Mouse (Mus musculus): ENCODE measurements around the gene Slco4a1. TPM values are rescaled to one million over a fixed set of nuclear protein-coding genes. Genes with fewer than 3 reads are reported as not detected.

Slco4a1 gene
- total RNA-seq, 2 experiments from 2014 or later, result 0.08 TPM; not detected in 1

DNA sequence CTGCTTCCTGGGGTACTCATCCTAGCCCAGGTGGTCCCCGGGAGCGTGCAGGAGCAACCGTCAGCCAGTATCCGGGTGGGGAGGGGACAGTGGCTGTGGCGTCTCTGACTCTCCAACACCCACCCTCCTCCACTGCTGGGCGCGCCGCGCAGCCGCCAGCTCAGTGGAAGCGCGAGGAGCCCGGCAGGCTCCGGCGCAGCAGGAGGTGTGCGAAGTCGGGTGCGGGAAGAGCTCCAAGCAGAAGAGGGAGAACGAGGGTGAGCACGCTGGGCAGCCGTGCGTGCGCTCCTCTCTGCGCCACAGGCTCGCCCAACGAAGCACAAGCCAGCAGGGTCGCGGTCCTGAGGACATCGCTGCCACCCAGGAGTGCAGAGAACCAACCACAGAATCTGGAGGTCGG is 43.7 kb downstream of the Slco4a1 start, which contains the start of gene Ntsr1:
Ntsr1 (plus strand) TSS at position 236 of the 400 bp plus-strand sequence.
- intact Hi-C loops (cut with DNase I), result no loop called here
- DNase-seq, result no peak

DNA sequence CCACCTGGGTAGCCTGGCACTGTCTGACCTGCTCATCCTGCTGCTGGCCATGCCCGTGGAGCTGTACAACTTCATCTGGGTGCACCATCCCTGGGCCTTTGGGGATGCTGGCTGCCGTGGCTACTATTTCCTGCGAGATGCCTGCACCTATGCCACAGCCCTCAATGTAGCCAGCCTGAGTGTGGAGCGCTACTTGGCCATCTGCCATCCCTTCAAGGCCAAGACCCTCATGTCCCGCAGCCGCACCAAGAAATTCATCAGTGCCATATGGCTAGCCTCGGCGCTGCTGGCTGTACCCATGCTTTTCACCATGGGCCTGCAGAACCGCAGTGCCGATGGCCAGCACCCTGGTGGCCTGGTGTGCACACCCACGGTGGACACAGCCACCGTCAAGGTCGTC is 44.7 kb downstream of the Slco4a1 start:
- intact Hi-C loops (cut with DNase I), result no loop called here
- no peak for DNase-seq

DNA sequence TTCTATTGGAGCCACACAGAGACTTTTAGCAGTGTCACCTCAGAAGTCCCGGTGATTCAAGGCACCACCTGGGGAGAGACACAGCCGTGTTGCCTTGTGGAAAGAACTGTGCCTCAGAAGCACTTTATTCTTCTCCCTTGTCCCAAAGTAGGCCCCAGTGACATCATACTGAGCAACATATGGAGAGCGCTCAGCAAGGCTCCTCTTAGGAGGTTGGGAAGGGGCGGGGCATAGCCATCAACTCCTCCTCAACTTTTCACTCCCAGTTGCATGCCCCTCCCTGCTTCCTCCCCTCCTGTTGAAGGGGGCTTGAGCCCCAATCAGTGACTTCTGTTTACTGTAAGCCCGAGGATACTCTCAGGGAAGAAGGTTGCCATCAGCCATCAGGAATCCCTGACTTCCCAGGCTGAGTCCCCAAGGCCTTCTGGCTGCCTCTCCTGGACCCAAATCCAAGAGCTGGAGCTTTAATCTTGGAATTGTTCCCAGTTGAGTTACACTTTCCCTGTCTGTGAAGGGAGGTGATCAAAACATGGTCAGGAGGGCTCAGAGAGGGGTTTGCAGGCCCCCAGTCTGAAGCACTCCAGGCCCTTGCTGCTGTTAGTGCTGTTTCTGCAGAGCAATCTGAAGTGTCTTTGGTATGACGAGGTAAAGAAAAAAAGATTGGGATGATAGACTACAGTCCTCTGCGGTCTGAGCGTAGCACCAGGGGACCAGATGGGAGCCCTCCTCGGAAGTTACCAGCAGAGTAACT is 45.3 kb downstream of the Slco4a1 start:
- no peak for DNase-seq
- intact Hi-C loops (cut with DNase I), result no loop called here

DNA sequence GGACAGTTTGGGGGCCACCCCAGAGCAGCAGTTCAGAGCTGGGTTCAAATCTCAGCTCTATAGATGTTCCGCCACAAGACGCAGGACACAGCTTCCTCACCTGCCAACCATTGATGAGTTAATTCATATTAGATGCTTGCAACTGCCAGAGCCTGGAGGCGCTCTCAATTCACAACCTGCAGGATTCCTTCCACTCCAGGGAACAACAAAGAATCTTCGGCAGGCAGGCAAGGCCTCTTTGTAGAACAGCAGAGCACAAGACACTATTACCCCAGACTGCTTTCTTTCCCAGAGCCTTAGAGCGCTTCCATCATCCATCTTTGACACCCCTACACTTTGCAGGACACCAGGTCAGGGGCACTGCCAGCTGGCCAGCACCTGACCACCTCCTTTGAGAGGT is 50.2 kb downstream of the Slco4a1 start:
- DNase-seq, result no peak
- intact Hi-C loops (cut with DNase I), result no loop called here

DNA sequence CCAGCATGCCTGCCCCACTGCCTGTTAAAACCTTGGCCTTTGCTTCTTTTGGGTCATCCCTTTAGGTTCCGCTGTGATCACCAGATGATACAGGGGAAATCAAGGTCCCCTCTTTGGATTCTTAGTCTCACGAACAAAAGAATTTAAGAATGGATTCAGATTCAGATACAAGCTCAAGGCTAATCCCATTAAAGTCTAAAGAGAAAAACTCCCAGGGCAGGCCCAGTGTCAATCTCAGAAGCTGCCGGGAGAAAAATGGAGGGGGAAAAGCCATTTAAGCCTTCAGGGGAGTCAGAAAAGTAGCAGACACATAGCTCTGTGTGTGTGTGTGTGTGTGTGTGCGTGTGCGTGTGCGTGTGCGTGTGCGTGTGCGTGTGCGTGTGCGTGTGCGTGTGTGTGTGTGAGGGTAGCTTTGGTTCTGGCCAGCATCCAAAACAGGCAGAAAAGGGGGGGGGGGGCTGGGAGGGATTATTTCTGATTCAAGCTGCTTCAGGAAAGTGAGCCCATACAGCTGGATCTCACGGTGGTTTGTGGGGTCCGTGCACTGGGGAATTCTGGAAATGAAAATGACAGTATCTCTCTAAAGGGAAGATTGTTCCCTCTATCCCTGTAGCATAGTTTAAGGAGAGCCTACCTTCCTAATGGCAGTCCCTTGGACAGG is 52.5 kb downstream of the Slco4a1 start:
- DNase-seq, result no peak
- intact Hi-C loops (cut with DNase I), result no loop called here

DNA sequence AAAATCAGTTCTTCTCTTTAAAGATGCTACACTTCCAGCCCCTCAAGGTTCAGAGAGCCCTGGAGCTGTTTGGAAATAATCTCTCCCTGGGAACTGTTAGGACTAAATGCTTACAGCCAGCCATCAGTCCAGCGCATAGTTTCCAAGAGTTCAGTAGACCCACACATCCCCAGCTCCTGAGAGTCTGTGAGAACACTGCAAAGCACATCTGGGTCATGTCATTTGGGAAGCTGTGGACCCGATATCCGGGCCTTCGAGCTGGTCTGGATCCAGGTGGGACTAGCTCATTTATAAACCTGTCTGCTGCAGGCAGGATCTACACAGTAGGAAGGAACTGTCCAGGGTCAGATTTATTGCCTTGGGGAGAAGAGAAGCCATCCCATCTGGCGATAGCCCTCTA is 54.8 kb downstream of the Slco4a1 start:
- intact Hi-C loops (cut with DNase I), result no loop called here
- no peak for DNase-seq

DNA sequence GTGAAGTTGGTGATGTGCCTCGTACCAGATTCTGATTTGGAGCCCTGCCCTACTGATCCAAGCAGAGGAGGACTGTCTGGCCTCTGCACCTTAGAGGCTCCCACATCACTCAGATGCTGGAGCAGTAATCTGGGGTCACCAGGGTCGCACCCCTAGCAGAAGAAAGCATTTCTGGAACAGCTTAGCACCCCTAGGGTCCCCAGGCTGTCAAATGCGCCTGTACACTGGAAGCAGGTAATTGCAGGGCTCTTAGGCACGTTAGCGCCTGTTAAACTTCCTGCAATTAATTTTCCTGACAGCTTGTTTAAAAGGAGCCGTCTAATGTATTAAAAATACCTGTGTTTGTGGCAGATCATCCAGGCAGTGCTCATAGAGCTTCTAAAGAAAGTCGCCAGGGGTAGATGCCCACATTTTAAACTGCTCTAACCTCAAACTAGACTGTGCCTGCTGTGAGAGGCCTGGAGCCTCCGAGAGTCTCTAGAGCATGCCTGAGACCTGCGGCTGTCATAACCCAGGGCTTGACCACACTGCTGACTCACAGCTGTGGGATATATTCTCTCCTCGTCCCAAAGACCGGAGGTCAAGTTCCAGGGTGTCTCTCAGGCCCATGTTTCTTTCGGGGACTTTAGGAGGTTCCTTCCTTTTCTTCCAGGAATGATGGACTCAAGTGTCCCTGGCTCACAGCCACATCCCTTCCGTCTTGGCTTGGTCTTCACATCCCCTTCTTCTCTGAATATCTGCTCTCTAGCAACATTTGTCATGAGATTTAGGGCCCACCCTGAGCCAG is 56.0 kb downstream of the Slco4a1 start:
- intact Hi-C loops (cut with DNase I), result no loop called here
- no peak for DNase-seq

DNA sequence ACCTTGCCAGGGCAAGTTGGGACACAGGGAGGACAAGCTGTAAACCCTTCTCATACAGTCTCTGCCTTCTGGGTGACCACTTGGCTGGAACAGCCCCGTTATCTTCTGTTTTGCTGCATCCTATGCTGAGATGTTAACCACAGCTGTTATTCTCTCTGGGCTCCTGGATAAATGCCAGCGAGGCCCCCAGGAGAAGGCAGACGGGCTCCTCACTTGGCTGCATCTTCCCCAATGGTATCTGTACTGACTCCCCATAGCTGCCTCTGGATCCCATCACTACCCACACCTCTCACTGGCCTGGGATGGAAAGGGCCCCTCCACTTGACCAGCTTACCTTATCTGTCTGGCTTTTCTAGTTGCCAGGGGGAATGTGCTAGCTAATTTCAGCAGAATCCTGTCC is 57.0 kb downstream of the Slco4a1 start:
- intact Hi-C loops (cut with DNase I), result no loop called here
- no peak for DNase-seq

DNA sequence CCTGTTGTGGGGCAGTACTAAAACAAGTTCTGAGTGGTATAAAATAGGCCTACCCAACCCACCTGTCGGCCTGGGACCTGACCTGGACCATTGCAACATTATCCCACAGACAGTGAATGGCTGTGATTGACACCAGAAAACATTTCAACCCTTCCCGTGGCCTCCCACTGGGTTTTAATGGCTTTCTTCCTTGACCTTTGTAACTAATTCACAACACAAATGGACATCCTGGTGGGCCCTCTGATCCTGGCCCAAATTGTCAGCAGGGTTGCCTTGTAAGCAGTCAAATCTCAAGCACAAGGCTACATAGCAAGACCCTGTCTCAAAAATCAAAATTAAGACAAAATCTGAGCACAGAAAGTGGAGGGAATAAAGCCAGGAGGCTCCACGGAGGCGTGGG is 57.8 kb downstream of the Slco4a1 start:
- intact Hi-C loops (cut with DNase I), result no loop called here
- no peak for DNase-seq

DNA sequence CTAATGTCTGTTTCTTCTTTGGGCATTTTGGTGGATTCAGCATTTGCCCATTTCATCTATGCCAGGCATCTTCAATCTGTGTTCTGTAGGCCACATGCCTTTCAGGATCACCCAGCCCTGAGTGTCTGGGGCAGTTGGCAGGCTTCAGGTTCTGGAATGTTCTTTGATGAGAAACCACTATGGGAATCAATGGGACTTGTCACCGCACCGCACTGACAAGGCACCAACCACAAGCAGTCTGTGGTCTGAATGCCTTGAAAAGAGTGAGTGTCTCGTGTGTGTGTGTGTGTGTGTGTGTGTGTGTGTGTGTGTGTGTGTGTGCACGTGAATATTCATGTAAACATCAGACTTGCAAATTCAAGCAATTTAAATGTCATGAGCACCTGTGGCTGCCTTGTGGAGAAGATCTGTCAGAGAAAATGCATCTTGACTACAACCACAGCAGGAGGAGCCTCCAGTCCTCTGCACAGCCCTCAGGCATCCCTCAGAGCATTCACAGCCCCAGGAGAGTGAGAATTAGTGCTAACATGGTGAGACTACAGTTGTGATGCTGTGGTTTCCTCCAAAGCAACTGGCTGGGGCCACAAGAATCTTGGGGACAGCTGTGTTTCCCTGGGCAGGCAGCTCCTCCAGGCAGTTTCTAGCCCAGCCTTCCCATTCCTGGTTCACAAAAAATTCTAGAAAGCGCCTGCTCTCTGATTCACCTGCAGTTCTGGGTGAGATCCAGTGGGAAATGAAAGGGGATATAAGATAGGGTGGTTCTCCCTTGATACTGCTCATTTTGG is 65.6 kb downstream of the Slco4a1 start:
- intact Hi-C loops (cut with DNase I), result no loop called here
- DNase-seq, result no peak

DNA sequence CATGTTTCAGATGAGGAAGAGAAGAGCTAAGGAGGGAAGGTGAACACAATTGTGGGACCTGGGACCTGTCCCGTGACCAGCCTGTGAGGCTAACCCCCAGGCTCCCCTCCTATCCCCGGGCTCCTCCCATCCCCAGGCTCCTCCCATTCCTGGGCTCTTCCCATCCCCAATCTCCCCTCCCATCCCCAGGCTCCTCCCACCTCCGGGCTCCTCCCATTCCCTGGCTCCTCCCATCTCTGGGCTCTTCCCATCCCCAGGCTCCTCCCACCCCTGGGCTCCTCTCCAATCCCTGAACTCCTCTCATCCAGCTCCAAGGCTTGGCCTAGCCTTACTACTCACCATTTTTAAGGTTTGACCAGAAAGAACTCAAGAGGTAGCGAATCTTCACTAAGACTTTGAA is 66.8 kb downstream of the Slco4a1 start:
- intact Hi-C loops (cut with DNase I), result no loop called here
- DNase-seq, result no peak

Other genes starting within 250 kb of the Slco4a1 start
- 10 to 100 TPM; 70.7 to 76.3 TPM for gene Lama5, start 230.4 kb upstream of the Slco4a1 start, total RNA-seq (2021)
- gene Rps21, start 198.9 kb upstream of the Slco4a1 start, total RNA-seq (2021), result 100 to 1,000 TPM; 500 to 574 TPM
- gene Cables2, start 182.7 kb upstream of the Slco4a1 start, total RNA-seq (2021), result 10 to 100 TPM; 11.2 to 13.5 TPM
- gene Rbbp8nl, start 166.4 kb upstream of the Slco4a1 start, total RNA-seq (2021), result not detected
- gene Gata5, start 121.5 kb upstream of the Slco4a1 start, total RNA-seq (2021), result 1 to 10 TPM in 1 of 2 experiments, under 1 TPM in 1; 0.65 to 1.1 TPM
- gene Ntsr1, start 43.7 kb downstream of the Slco4a1 start, total RNA-seq (2021), result not detected
- 10 to 100 TPM; 13.1 to 13.7 TPM for gene Mrgbp, start 125.1 kb downstream of the Slco4a1 start, total RNA-seq (2021)
- gene Ogfr, start 133.0 kb downstream of the Slco4a1 start, total RNA-seq (2021), result 10 to 100 TPM; 35.1 to 39.6 TPM
- under 1 TPM in 1 of 2 experiments, not detected in 1; 0.47 TPM for gene Col9a3, start 141.5 kb downstream of the Slco4a1 start, total RNA-seq (2021)
- gene Tcfl5, start 186.5 kb downstream of the Slco4a1 start, total RNA-seq (2021), result under 1 TPM in 1 of 2 experiments, not detected in 1; 0.25 TPM

Measured in heart, postnatal 36 days (tissue).